Mouse (Mus musculus) megakaryocyte, embryonic 14.5 days (primary cell): ENCODE measurements around the gene Kctd11. TPM values are rescaled to one million over a fixed set of nuclear protein-coding genes. Genes with fewer than 3 reads are reported as not detected.

Experiments used
- H3K27me3 ChIP-seq: replicated peaks from 2 replicates; pipeline ENCODE3; 2012; ENCODE audit warnings: inconsistent platforms
- H3K36me3 ChIP-seq: replicated peaks from 2 replicates; pipeline ENCODE3; 2012; ENCODE audit warnings: low read length, inconsistent platforms, mixed read lengths
- H3K4me1 ChIP-seq: 2 replicates; pipeline ENCODE4 v1.6.1; 2012; ENCODE audit warnings: inconsistent platforms
- H3K4me3 ChIP-seq: replicated peaks from 2 replicates; pipeline ENCODE3; 2012; ENCODE audit warnings: moderate library complexity, mild to moderate bottlenecking, inconsistent platforms
- H3K9me3 ChIP-seq: 2 replicates; pipeline ENCODE4 v1.6.1; 2012; ENCODE audit warnings: inconsistent platforms
- FLI1 ChIP-seq: IDR thresholded peaks from 2 replicates; pipeline ENCODE4 v1.6.1; 2012; ENCODE audit warnings: low read length, inconsistent platforms, mixed read lengths
- GATA1 ChIP-seq: IDR thresholded peaks from 3 replicates; pipeline ENCODE4 v1.6.1; 2012; ENCODE audit warnings: mixed read lengths, low read length, inconsistent platforms, borderline replicate concordance
- polyA plus RNA-seq: library from polyadenylated mRNA; stranded (reverse); fragments of >175 nt; gene quantifications from 2 replicates; pipeline ENCODE4 v1.2.3, GENCODE M21; 2012; ENCODE audit warnings: low replicate concordance; ENCODE audit not compliant: insufficient read depth

The Kctd11 gene
- polyA plus RNA-seq, 1 experiment: 0.98 TPM

- Histone ChIP-seq H3K27me3 (no peaks in the 10 kb centered on the region), H3K9me3 (no peaks in the 10 kb centered on the region), H3K4me1 (peaks cover 75% of the 10 kb centered on the region), H3K4me3 (peak overlapping the region; percentile 11), H3K36me3 (peaks cover 58% of the 10 kb centered on the region)
- TF ChIP-seq GATA1 (no peak), FLI1 (no peak)
Measured at GRCm38 (mm10) chr11:69849884-69850283, 31.3 kb downstream of the Kctd11 start.

GRCm38 (mm10) chr11:69849128-69849527, 32.1 kb downstream of the Kctd11 start:
- H3K4me1 ChIP-seq: peaks cover 71% of the 10 kb centered on the region
- no peaks in the 10 kb centered on the region for H3K9me3 ChIP-seq
- no peak for TF ChIP-seq FLI1
- no peak for TF ChIP-seq GATA1
- no peaks in the 10 kb centered on the region for H3K27me3 ChIP-seq
- H3K4me3 ChIP-seq: no peak overlapping the region
- H3K36me3 ChIP-seq: peaks cover 58% of the 10 kb centered on the region

DNA sequence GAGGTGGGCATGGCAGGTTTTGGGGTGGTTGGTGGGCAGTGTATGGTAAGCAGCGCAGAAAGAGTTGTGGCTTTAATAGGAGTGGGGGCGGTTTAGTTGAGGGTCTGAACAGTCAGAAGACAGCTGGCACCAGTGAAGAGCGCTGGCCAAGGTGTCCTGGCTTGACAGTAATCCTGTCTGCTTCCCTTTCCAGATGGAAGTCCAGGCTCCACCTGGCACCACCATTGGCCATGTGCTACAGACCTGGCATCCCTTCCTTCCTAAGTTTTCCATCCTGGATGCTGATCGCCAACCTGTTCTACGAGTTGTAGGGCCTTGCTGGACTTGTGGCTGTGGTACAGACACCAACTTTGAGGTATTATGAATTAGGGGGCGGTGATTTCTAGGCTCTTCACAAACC, 33.2 kb downstream of the Kctd11 start:
- peaks cover 57% of the 10 kb centered on the region for H3K36me3 ChIP-seq
- no peaks in the 10 kb centered on the region for H3K27me3 ChIP-seq
- H3K4me1 ChIP-seq: peaks cover 68% of the 10 kb centered on the region
- TF ChIP-seq GATA1: no peak
- no peak for TF ChIP-seq FLI1
- no peaks in the 10 kb centered on the region for H3K9me3 ChIP-seq
- H3K4me3 ChIP-seq: peak overlapping the region; percentile 23

DNA sequence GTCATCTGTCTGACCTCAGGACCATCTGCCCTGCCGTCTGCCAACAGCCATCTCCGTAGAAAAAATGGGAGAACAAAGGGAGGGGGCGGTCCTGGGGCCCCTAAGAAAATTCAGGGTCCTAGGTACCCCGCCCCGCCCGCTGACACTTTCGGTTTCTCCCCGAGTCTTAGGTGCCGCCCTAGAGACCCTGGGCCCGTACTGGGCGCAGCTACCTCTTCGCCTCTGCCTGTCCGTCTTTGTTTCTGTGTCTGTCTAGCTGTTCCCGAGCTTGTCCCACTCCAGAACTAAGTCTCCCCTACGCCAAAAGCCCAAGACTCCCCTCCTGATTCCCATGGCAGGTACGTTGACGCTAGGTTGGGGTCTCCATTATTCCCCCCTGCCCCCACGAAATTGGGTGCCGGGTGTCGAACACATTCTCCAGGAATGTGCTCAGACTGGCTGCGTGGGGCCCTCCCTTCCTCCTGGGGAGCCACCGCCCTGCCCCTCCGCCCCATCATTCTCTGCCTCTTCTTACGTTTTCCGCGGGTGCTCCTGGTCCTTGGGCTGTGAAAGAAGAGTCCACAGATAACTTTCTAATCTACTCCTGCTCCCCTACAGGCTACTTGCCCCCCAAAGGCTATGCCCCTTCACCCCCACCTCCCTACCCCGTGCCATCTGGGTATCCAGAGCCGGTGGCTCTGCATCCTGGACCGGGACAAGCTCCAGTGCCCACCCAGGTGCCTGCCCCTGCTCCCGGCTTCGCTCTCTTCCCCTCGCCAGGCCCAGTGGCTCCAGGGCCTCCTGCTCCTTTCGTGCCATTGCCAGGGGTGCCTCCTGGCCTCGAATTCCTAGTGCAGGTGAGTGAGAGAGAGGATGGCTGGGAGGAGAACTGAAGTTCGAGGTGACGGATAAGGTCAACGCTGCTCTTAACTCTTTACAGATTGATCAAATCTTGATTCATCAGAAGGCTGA, 34.2 kb downstream of the Kctd11 start:
- Histone ChIP-seq H3K4me3 (peak overlapping the region; percentile 97), H3K4me1 (peaks cover 78% of the 10 kb centered on the region), H3K9me3 (no peaks in the 10 kb centered on the region), H3K27me3 (no peaks in the 10 kb centered on the region), H3K36me3 (peaks cover 48% of the 10 kb centered on the region)
- TF ChIP-seq FLI1 (no peak), GATA1 (no peak)

DNA sequence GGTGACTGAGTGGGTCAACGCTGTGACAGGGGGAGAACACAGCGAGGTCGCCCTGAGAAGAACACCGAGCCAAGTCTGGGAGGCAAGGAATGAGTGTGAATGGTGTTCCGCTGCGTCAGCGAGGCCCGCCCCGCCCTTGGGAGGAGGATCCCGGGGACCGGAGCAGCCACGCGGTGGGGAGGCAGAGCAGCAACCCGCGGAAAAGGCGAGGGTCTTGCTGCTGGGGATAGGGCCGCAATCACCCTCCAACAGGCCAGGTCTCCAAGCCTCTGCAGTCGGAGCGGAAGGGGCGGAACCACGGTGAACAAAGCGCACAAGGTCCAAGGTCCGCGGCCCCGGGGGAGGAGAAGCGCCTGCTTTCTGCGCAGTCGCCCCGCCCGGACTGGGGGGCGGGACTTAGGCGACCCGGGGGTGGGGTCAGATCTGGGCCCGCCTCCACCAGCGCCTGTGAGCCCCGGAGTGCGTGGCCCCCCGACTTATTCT, 35.0 kb downstream of the Kctd11 start, which contains the start of gene Plscr3:
Plscr3 (plus strand) TSS at position 179 of the 483 bp plus-strand sequence.
- Histone ChIP-seq H3K9me3 (no peaks in the 10 kb centered on the region), H3K36me3 (peaks cover 40% of the 10 kb centered on the region), H3K27me3 (no peaks in the 10 kb centered on the region), H3K4me1 (peaks cover 74% of the 10 kb centered on the region), H3K4me3 (peak within 1 kb of the TSS; percentile 97)
- TF ChIP-seq GATA1: no peak
- TF ChIP-seq FLI1: no peak

- H3K4me1 ChIP-seq: peaks cover 62% of the 10 kb centered on the region
- no peaks in the 10 kb centered on the region for H3K9me3 ChIP-seq
- peaks cover 34% of the 10 kb centered on the region for H3K27me3 ChIP-seq
- no peak for TF ChIP-seq FLI1
- H3K36me3 ChIP-seq: peaks cover 8% of the 10 kb centered on the region
- peak overlapping the region; percentile 93 for H3K4me3 ChIP-seq
Measured at GRCm38 (mm10) chr11:69838714-69839104, 42.5 kb downstream of the Kctd11 start.

- TF ChIP-seq FLI1 (no peak), GATA1 (no peak)
- Histone ChIP-seq H3K4me3 (peak within 1 kb of the TSS; percentile 93), H3K36me3 (peaks cover 11% of the 10 kb centered on the region), H3K9me3 (no peaks in the 10 kb centered on the region), H3K27me3 (peaks cover 39% of the 10 kb centered on the region), H3K4me1 (peaks cover 60% of the 10 kb centered on the region)
Measured at GRCm38 (mm10) chr11:69837952-69838713, 43.1 kb downstream of the Kctd11 start, which contains the start of gene Tmem256. Gene Tmem256 (plus strand): TSS chr11:69838514.

DNA sequence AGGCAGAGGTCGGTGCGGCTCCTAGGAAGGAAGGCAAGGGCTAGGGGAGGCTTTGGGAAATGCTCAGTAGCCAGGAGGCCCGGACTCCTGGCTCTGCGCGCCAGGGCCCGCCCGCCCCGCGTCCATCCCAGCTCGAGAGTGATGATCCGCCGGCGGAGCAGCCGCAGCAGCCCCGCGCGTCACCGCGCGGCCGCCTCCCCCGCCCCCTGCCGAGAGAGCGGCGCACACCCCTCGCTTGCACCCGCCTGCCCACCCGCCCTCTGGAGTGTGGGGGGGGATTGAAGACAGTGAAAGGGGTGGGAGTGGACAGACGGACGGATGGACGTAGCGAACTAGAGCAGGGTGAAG, 43.6 kb downstream of the Kctd11 start, which contains the start of gene Nlgn2:
Nlgn2 (minus strand) TSS at position 181 of the 348 bp plus-strand sequence.
- Histone ChIP-seq H3K36me3 (peaks cover 11% of the 10 kb centered on the region), H3K4me1 (peaks cover 54% of the 10 kb centered on the region), H3K4me3 (peak within 1 kb of the TSS; percentile 93), H3K9me3 (no peaks in the 10 kb centered on the region), H3K27me3 (peaks cover 45% of the 10 kb centered on the region)
- TF ChIP-seq GATA1: no peak

- H3K4me1 ChIP-seq: peaks cover 48% of the 10 kb centered on the region
Measured at GRCm38 (mm10) chr11:69836703-69837576, 44.3 kb downstream of the Kctd11 start.

More at GRCm38 (mm10) chr11:69836703-69837576, 44.3 kb downstream of the Kctd11 start:
- peaks cover 11% of the 10 kb centered on the region for H3K36me3 ChIP-seq
- TF ChIP-seq FLI1: no peak
- TF ChIP-seq GATA1: no peak
- peak overlapping the region; percentile 93 for H3K4me3 ChIP-seq
- H3K27me3 ChIP-seq: peaks cover 51% of the 10 kb centered on the region
- H3K9me3 ChIP-seq: no peaks in the 10 kb centered on the region
